Mouse (Mus musculus): Measurements from ENCODE around the gene Fyttd1. TPM values are rescaled to one million over a fixed set of nuclear protein-coding genes. Genes with fewer than 3 reads are reported as not detected.

Fyttd1 gene
- polyA plus RNA-seq, 1 experiment, result 39.8 TPM

DNA sequence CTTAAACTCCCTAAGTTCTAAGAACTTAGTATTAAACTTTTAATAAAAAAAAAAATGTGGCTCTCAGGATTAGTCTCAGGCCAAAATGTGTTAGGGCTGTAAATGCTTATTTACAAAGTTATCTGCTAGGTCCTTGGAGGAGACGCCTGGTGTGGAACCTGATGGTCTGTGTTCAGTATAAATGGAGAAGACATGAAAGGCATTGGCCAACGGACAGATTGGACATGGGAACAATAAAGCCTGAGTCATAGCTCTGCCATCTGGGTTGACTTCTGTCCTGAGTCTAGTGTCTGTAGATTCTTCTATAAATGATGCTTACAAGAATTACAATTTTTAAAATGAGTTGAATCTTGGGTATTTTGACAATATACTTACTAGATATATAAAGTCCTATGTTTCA lies 28.9 kb downstream of the Fyttd1 start:
- Histone ChIP-seq H3K27me3 (ENCODE audit: control insufficient read depth, insufficient read depth, insufficient read length) (no peaks in the 10 kb centered on the region), H3K79me2 (ENCODE audit: control insufficient read depth, insufficient read depth) (no peaks in the 10 kb centered on the region), H3K4me2 (ENCODE audit: low read depth) (no peak overlapping the region), H3ac (ENCODE audit: control insufficient read depth, insufficient read length) (no peak overlapping the region), H3K4me3 (no peak overlapping the region), H3K36me3 (ENCODE audit: control insufficient read depth, insufficient read depth) (peaks cover 24% of the 10 kb centered on the region)
- TF ChIP-seq MYOG (IDR thresholded peaks at IDR 0.05; ENCODE audit: control insufficient read depth in 1 of 3, insufficient read depth in 1 of 3, insufficient read length in 2 of 3, low read depth in 2 of 3) (no peak), TCF12 (IDR thresholded peaks at IDR 0.05; ENCODE audit: insufficient read depth, poor library complexity, severe bottlenecking) (no peak), POLR2AphosphoS2 (IDR thresholded peaks at IDR 0.05; ENCODE audit: insufficient read length, low read depth) (no peak), SRF (IDR thresholded peaks at IDR 0.05; ENCODE audit: control insufficient read depth, insufficient read length, low read depth) (no peak), MYOD1 (IDR thresholded peaks at IDR 0.05; ENCODE audit: control insufficient read depth in 1 of 3, insufficient read length in 2 of 3, low read depth in 2 of 3) (no peak), E2F4 (IDR thresholded peaks at IDR 0.05; ENCODE audit: insufficient read depth) (no peak), POLR2A (IDR thresholded peaks at IDR 0.05; ENCODE audit: insufficient read length, low read depth) (no peak), MAX (IDR thresholded peaks at IDR 0.05; ENCODE audit: low read depth) (no peak), TCF3 (IDR thresholded peaks at IDR 0.05; ENCODE audit: insufficient read length, low read depth) (no peak), USF1 (IDR thresholded peaks at IDR 0.05; ENCODE audit: low read depth) (no peak), REST (IDR thresholded peaks at IDR 0.05; ENCODE audit: insufficient read depth, insufficient read length) (no peak), CEBPB (IDR thresholded peaks at IDR 0.05; ENCODE audit: insufficient read depth, poor library complexity, severe bottlenecking) (no peak)

DNA sequence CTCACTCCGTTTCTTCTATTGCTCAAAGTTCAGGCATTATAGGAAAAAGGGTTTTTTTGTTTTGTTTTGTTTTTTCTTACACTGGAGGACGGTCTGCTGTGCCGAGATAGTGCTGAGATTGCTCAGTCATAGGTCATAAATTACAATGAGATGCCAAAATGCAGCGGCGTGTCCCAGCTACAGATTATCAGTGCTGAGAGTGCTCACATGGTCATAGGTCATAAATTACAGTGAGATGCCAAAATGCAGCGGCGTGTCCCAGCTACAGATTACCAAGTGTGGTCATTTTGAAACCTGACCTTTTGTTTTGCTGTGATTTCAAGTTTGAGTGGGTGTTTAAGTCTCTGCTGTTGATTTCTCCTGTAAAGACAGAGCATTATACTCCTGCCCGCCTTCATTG lies 29.4 kb downstream of the Fyttd1 start:
- Histone ChIP-seq H3ac (ENCODE audit: control insufficient read depth, insufficient read length) (no peak overlapping the region), H3K4me3 (no peak overlapping the region), H3K79me2 (ENCODE audit: control insufficient read depth, insufficient read depth) (no peaks in the 10 kb centered on the region), H3K36me3 (ENCODE audit: control insufficient read depth, insufficient read depth) (peaks cover 19% of the 10 kb centered on the region), H3K27me3 (ENCODE audit: control insufficient read depth, insufficient read depth, insufficient read length) (no peaks in the 10 kb centered on the region), H3K4me2 (ENCODE audit: low read depth) (peak overlapping the region; percentile 26)
- TF ChIP-seq MYOD1 (IDR thresholded peaks at IDR 0.05; ENCODE audit: control insufficient read depth in 1 of 3, insufficient read length in 2 of 3, low read depth in 2 of 3), result no peak
- peak; percentile 16 for TF ChIP-seq USF1 (IDR thresholded peaks at IDR 0.05; ENCODE audit: low read depth)
- TF ChIP-seq MAX (IDR thresholded peaks at IDR 0.05; ENCODE audit: low read depth), result no peak

DNA sequence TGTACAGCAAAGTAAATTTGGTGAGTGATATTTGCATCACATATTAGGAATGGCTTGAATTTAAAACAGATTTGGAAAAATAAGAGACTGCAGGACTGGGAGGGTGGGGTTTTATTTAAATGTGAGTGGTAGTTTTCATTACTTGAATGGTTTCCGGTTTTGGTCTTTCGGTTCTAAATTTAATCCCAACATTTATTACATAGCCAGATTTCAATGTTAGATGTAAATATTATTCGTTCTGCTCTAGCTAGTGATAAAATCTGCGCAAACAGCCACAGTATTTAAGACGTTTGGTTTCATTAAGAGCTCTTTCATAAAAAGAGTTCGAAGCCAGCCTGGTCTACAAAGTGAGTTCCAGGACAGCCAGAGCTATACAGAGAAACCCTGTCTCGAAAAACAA lies 35.9 kb downstream of the Fyttd1 start:
- H3K27me3 ChIP-seq (ENCODE audit: control insufficient read depth, insufficient read depth, insufficient read length), result no peaks in the 10 kb centered on the region
- TF ChIP-seq MYOG (IDR thresholded peaks at IDR 0.05; ENCODE audit: control insufficient read depth in 1 of 3, insufficient read depth in 1 of 3, insufficient read length in 2 of 3, low read depth in 2 of 3) (no peak), SRF (IDR thresholded peaks at IDR 0.05; ENCODE audit: control insufficient read depth, insufficient read length, low read depth) (no peak), TCF12 (IDR thresholded peaks at IDR 0.05; ENCODE audit: insufficient read depth, poor library complexity, severe bottlenecking) (no peak), TCF3 (IDR thresholded peaks at IDR 0.05; ENCODE audit: insufficient read length, low read depth) (no peak), MYOD1 (IDR thresholded peaks at IDR 0.05; ENCODE audit: control insufficient read depth in 1 of 3, insufficient read length in 2 of 3, low read depth in 2 of 3) (no peak), POLR2AphosphoS2 (IDR thresholded peaks at IDR 0.05; ENCODE audit: insufficient read length, low read depth) (no peak), POLR2A (IDR thresholded peaks at IDR 0.05; ENCODE audit: insufficient read length, low read depth) (no peak), MAX (IDR thresholded peaks at IDR 0.05; ENCODE audit: low read depth) (no peak), E2F4 (IDR thresholded peaks at IDR 0.05; ENCODE audit: insufficient read depth) (no peak), USF1 (IDR thresholded peaks at IDR 0.05; ENCODE audit: low read depth) (no peak), REST (IDR thresholded peaks at IDR 0.05; ENCODE audit: insufficient read depth, insufficient read length) (no peak), CEBPB (IDR thresholded peaks at IDR 0.05; ENCODE audit: insufficient read depth, poor library complexity, severe bottlenecking) (no peak)
- no peak overlapping the region for H3ac ChIP-seq (ENCODE audit: control insufficient read depth, insufficient read length)
- peaks cover 40% of the 10 kb centered on the region for H3K79me2 ChIP-seq (ENCODE audit: control insufficient read depth, insufficient read depth)
- no peaks in the 10 kb centered on the region for H3K36me3 ChIP-seq (ENCODE audit: control insufficient read depth, insufficient read depth)
- H3K4me3 ChIP-seq, result peak overlapping the region; percentile 64
- peak overlapping the region; percentile 97 for H3K4me2 ChIP-seq (ENCODE audit: low read depth)

DNA sequence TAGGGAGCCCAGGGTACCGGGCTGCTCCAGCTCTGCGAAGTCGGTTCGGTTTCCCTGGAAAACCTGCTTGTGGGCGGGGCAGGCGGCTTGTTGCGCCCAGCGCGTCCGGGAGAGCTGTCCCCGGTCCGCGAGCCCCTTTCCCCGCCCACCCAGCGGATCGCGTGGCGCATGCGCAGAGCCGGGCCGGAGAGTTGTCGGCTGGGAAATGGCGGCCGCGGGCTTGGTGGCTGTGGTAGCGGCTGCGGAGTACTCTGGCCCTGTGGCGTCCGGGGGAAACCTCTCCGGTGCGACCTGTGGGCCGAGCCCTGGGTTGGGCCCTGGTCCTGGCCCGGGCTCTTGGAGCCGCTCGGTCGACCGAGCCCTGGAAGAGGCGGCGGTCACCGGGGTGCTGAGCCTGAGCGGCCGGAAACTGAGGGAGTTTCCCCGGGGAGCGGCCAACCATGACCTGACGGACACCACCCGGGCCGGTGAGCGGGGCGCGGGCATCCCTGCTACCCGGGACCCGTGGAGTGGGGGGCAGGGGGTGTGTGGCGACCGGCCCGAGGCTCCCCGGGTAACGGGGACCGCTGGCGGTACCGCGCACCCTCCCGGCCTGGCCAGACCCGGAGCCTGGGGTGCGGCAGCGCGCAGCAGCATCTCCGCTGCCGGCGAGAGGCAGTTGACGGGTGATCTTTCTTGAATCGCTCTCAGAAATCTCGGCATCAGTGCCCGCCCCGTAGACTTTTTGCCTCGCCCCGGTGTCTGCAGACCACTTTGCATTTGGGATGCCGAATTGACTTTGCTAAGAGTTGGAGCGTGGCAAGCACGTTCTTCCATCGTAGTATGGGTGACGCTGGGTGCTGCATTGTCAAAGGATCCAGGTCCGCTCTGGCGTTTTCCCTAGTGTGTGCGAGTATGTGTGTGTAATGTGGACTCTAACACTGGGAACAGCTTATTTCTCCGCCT lies 36.9 kb downstream of the Fyttd1 start, which contains the start of gene Lrch3:
Gene Lrch3 (plus strand): TSS at position 164 of the 945 bp plus-strand sequence.
- Histone ChIP-seq H3ac (ENCODE audit: control insufficient read depth, insufficient read length) (peak within 1 kb of the TSS; percentile 84), H3K79me2 (ENCODE audit: control insufficient read depth, insufficient read depth) (peaks cover 50% of the 10 kb centered on the region), H3K4me2 (ENCODE audit: low read depth) (peak within 1 kb of the TSS; percentile 97), H3K4me3 (peak within 1 kb of the TSS; percentile 64), H3K36me3 (ENCODE audit: control insufficient read depth, insufficient read depth) (no peaks in the 10 kb centered on the region), H3K27me3 (ENCODE audit: control insufficient read depth, insufficient read depth, insufficient read length) (no peaks in the 10 kb centered on the region)
- TF ChIP-seq MYOD1 (IDR thresholded peaks at IDR 0.05; ENCODE audit: control insufficient read depth in 1 of 3, insufficient read length in 2 of 3, low read depth in 2 of 3), result no peak
- TF ChIP-seq MYOG (IDR thresholded peaks at IDR 0.05; ENCODE audit: control insufficient read depth in 1 of 3, insufficient read depth in 1 of 3, insufficient read length in 2 of 3, low read depth in 2 of 3), result peak in 1 of 3 experiments; percentile 29
- no peak for TF ChIP-seq MAX (IDR thresholded peaks at IDR 0.05; ENCODE audit: low read depth)
- no peak for TF ChIP-seq TCF12 (IDR thresholded peaks at IDR 0.05; ENCODE audit: insufficient read depth, poor library complexity, severe bottlenecking)
- TF ChIP-seq TCF3 (IDR thresholded peaks at IDR 0.05; ENCODE audit: insufficient read length, low read depth), result no peak
- no peak for TF ChIP-seq CEBPB (IDR thresholded peaks at IDR 0.05; ENCODE audit: insufficient read depth, poor library complexity, severe bottlenecking)
- no peak for TF ChIP-seq USF1 (IDR thresholded peaks at IDR 0.05; ENCODE audit: low read depth)
- TF ChIP-seq POLR2A (IDR thresholded peaks at IDR 0.05; ENCODE audit: insufficient read length, low read depth), result peak; percentile 96
- TF ChIP-seq POLR2AphosphoS2 (IDR thresholded peaks at IDR 0.05; ENCODE audit: insufficient read length, low read depth), result peak; percentile 95
- TF ChIP-seq SRF (IDR thresholded peaks at IDR 0.05; ENCODE audit: control insufficient read depth, insufficient read length, low read depth), result no peak
- TF ChIP-seq E2F4 (IDR thresholded peaks at IDR 0.05; ENCODE audit: insufficient read depth), result no peak
- no peak for TF ChIP-seq REST (IDR thresholded peaks at IDR 0.05; ENCODE audit: insufficient read depth, insufficient read length)
